In genomic region chr1:186695361-186695760, GRCm38 (mm10) we compare ENCODE assay signal across 11 mouse cellular contexts. TPM values are rescaled to one million over a fixed set of nuclear protein-coding genes. Genes with fewer than 3 reads are reported as not detected.
DNase-seq lines count a peak whose midpoint lies in the region; TF ChIP-seq lines count a peak whose summit lies in the region.
"Had no signal": no experiment of that assay in that cellular context is flagged by ENCODE, and none has a peak within 500 bp of the region (broad histone marks: within the 10 kb centered on the region; RNA-seq: fewer than 3 reads in every experiment).

No protein-coding gene starts in this region.

- H3ac ChIP-seq in myocyte (ENCODE audit: control insufficient read depth, insufficient read length): no peak overlapping the region

- no peak for DNase-seq in layer of hippocampus, adult 2 months (ENCODE audit: low spot score in 2 of 2)
- no peak for DNase-seq in layer of hippocampus, adult 9-11 months
- DNase-seq in gastrocnemius, postnatal 25 days: peak; percentile 35
- peak; percentile 62 to 69 for DNase-seq in heart, postnatal 10 days
- no peak for DNase-seq in adrenal gland, adult 8-10 months
- DNase-seq in thymus, postnatal 25 days: no peak
- DNase-seq: kidney, adult 2 months; left cerebral cortex, postnatal 4 days; right cerebral cortex, postnatal 25 days had no signal

- intact Hi-C loops in heart, postnatal 10 days (cut with DNase I): no loop called here

- peaks cover 48% of the 10 kb centered on the region for H3K79me2 ChIP-seq in myocyte (ENCODE audit: control insufficient read depth, insufficient read depth)

- TF ChIP-seq CTCF in layer of hippocampus, adult 2 months (conservative IDR thresholded peaks at IDR 0.05): no peak

- no peaks in the 10 kb centered on the region for H3K36me3 ChIP-seq in myocyte (ENCODE audit: control insufficient read depth, insufficient read depth)
- H3K36me3 ChIP-seq: neural tube, embryonic 13.5 days had no signal

- no peaks in the 10 kb centered on the region for H3K27me3 ChIP-seq in myocyte (ENCODE audit: control insufficient read depth, insufficient read depth, insufficient read length)
- H3K27me3 ChIP-seq: neural tube, embryonic 13.5 days had no signal

- TF ChIP-seq POLR2A in myocyte (IDR thresholded peaks at IDR 0.05; ENCODE audit: insufficient read length, low read depth): no peak

- H3K27ac ChIP-seq in layer of hippocampus, adult 2 months: peak overlapping the region; percentile 57; the same call in 1 of the 2 replicates
- H3K27ac ChIP-seq: neural tube, embryonic 13.5 days had no signal

- no peak overlapping the region for H3K4me3 ChIP-seq in layer of hippocampus, adult 2 months
- no peak overlapping the region for H3K4me3 ChIP-seq in myocyte
- H3K4me3 ChIP-seq: neural tube, embryonic 13.5 days had no signal

- H3K4me2 ChIP-seq in myocyte (ENCODE audit: low read depth): no peak overlapping the region
- H3K4me2 ChIP-seq: neural tube, embryonic 13.5 days had no signal

TF ChIP-seq in myocyte, 11 proteins besides CTCF, POLR2A, EP300 and RAD21:
- TF ChIP-seq MYOG (IDR thresholded peaks at IDR 0.05; ENCODE audit: control insufficient read depth in 1 of 3, insufficient read depth in 1 of 3, insufficient read length in 2 of 3, low read depth in 2 of 3) (peak in 2 of 3 experiments; percentile 52 to 76), SRF (IDR thresholded peaks at IDR 0.05; ENCODE audit: control insufficient read depth, insufficient read length, low read depth) (no peak), MYOD1 (IDR thresholded peaks at IDR 0.05; ENCODE audit: control insufficient read depth in 1 of 3, insufficient read length in 2 of 3, low read depth in 2 of 3) (peak in 2 of 3 experiments; percentile 19 to 71), USF1 (IDR thresholded peaks at IDR 0.05; ENCODE audit: low read depth) (no peak), CEBPB (IDR thresholded peaks at IDR 0.05; ENCODE audit: insufficient read depth, poor library complexity, severe bottlenecking) (no peak), MAX (IDR thresholded peaks at IDR 0.05; ENCODE audit: low read depth) (no peak), TCF12 (IDR thresholded peaks at IDR 0.05; ENCODE audit: insufficient read depth, poor library complexity, severe bottlenecking) (no peak), POLR2AphosphoS2 (IDR thresholded peaks at IDR 0.05; ENCODE audit: insufficient read length, low read depth) (no peak), TCF3 (IDR thresholded peaks at IDR 0.05; ENCODE audit: insufficient read length, low read depth) (no peak), REST (IDR thresholded peaks at IDR 0.05; ENCODE audit: insufficient read depth, insufficient read length) (no peak), E2F4 (IDR thresholded peaks at IDR 0.05; ENCODE audit: insufficient read depth) (no peak)

RNA-seq across cellular contexts. Expression of gene Tgfb2, which starts 10.4 kb away (rescaled TPM):
- total RNA-seq in layer of hippocampus, adult 2 months (2021): 10 to 100 TPM; 27.0 to 35.4 TPM
- 10 to 100 TPM; 13.0 to 16.9 TPM for total RNA-seq in gastrocnemius, postnatal 25 days (2021)
- 10 to 100 TPM; 14.7 to 16.7 TPM for total RNA-seq in heart, postnatal 10 days (2021)
- 9.3 TPM for polyA plus RNA-seq in myocyte (2012; fragmentation: generic; extraction: Trizol)
- total RNA-seq in adrenal gland, adult 8-10 months (2022): 1 to 10 TPM; 1.7 to 3.1 (median 2.2) TPM

RNA-seq across cellular contexts. Expression of gene Rrp15, which starts 53.8 kb away (rescaled TPM):
- 10 to 100 TPM; 14.6 to 15.2 TPM for total RNA-seq in layer of hippocampus, adult 2 months (2021)
- 10 to 100 TPM in 1 of 2 experiments, 1 to 10 TPM in 1; 9.7 to 12.0 TPM for total RNA-seq in gastrocnemius, postnatal 25 days (2021)
- 10 to 100 TPM; 11.1 to 13.1 TPM for total RNA-seq in heart, postnatal 10 days (2021)
- polyA plus RNA-seq in myocyte (2012; fragmentation: generic; extraction: Trizol): 19.9 TPM
- 10 to 100 TPM; 21.8 to 26.4 (median 23.7) TPM for total RNA-seq in adrenal gland, adult 8-10 months (2022)

Comparison
In these comparisons a context has a peak if more than half of its experiments do, and no peak if none do; other contexts are left out.
1. DNase-seq: peak in gastrocnemius, postnatal 25 days (single experiment) and heart, postnatal 10 days (2 of 2); none in layer of hippocampus, adult 2 months (0 of 2), layer of hippocampus, adult 9-11 months (single experiment), adrenal gland, adult 8-10 months (single experiment) and thymus, postnatal 25 days (single experiment).